ENCODE assay signal across 10 mouse cellular contexts in genomic region chr5:32335172-32335571, GRCm38 (mm10).
DNase-seq lines count a peak whose midpoint lies in the region; ATAC-seq and TF ChIP-seq lines count a peak whose summit lies in the region.
"Had no signal": no experiment of that assay in that cellular context is flagged by ENCODE, and none has a peak within 500 bp of the region (broad histone marks: within the 10 kb centered on the region; RNA-seq: fewer than 3 reads in every experiment).

No protein-coding gene starts in this region.

- H3K27ac ChIP-seq in kidney, adult 2 months (ENCODE audit: insufficient read depth, low read depth, low read length), result no peak overlapping the region
- H3K27ac ChIP-seq in kidney, embryonic 14.5 days (ENCODE audit: low read depth, low read length), result no peak overlapping the region
- H3K27ac ChIP-seq in embryonic facial prominence, embryonic 14.5 days (replicated peaks; ENCODE audit: low read depth, low read length), result no peak overlapping the region
- peak overlapping the region; percentile 78 to 90 for H3K27ac ChIP-seq in heart, embryonic 14.5 days (replicated peaks in 1 of 2; ENCODE audit: control insufficient read depth in 1 of 2, insufficient read depth in 1 of 2, low read depth in 2 of 2, low read length in 2 of 2)
- peak overlapping the region; percentile 71 for H3K27ac ChIP-seq in stomach, embryonic 15.5 days
- H3K27ac ChIP-seq: embryonic facial prominence, embryonic 12.5 days had no signal

- no peak overlapping the region for H3K4me3 ChIP-seq in kidney, adult 2 months (ENCODE audit: insufficient read depth, low read depth, low read length)
- H3K4me3 ChIP-seq in kidney, embryonic 14.5 days (ENCODE audit: low read length), result no peak overlapping the region
- H3K4me3 ChIP-seq in embryonic facial prominence, embryonic 14.5 days (ENCODE audit: low read depth, low read length), result no peak overlapping the region
- H3K4me3 ChIP-seq in heart, embryonic 14.5 days (ENCODE audit: control insufficient read depth in 1 of 2, insufficient read depth in 1 of 2, low read depth in 1 of 2, low read length in 2 of 2), result no peak overlapping the region
- H3K4me3 ChIP-seq in stomach, embryonic 15.5 days (replicated peaks), result no peak overlapping the region
- H3K4me3 ChIP-seq: embryonic facial prominence, embryonic 12.5 days had no signal

- H3K9ac ChIP-seq in kidney, embryonic 14.5 days (ENCODE audit: low read depth, low read length), result no peak overlapping the region
- H3K9ac ChIP-seq in embryonic facial prominence, embryonic 14.5 days (ENCODE audit: low read depth, low read length), result no peak overlapping the region
- no peak overlapping the region for H3K9ac ChIP-seq in heart, embryonic 14.5 days (ENCODE audit: low read length)
- no peak overlapping the region for H3K9ac ChIP-seq in stomach, embryonic 15.5 days
- H3K9ac ChIP-seq: embryonic facial prominence, embryonic 12.5 days had no signal

- no peak for TF ChIP-seq CTCF in kidney, adult 2 months (conservative IDR thresholded peaks at IDR 0.05; ENCODE audit: insufficient read depth, insufficient read length, low read depth, low read length)

- no peak; the same call in 1 of the 2 replicates for ATAC-seq in kidney, embryonic 14.5 days (ENCODE audit: low FRiP score, low TSS enrichment)
- ATAC-seq in embryonic facial prominence, embryonic 14.5 days (ENCODE audit: low read depth), result peak; percentile 44
- ATAC-seq in heart, embryonic 14.5 days (ENCODE audit: insufficient number of reproducible peaks, insufficient read depth, low FRiP score, low read depth), result peak; percentile 89
- peak; percentile 57; the same call in 1 of the 2 replicates for ATAC-seq in stomach, embryonic 15.5 days (ENCODE audit: insufficient read depth, low FRiP score, low read depth)

- no peaks in the 10 kb centered on the region for H3K27me3 ChIP-seq in kidney, adult 2 months (replicated peaks; ENCODE audit: control insufficient read depth, insufficient read depth, low read length)
- H3K27me3 ChIP-seq in kidney, embryonic 14.5 days (ENCODE audit: control insufficient read depth, insufficient read depth, low read length), result no peaks in the 10 kb centered on the region
- H3K27me3 ChIP-seq in embryonic facial prominence, embryonic 14.5 days (replicated peaks; ENCODE audit: control insufficient read depth, insufficient read depth, low read length), result no peaks in the 10 kb centered on the region
- H3K27me3 ChIP-seq in heart, embryonic 14.5 days (ENCODE audit: control insufficient read depth, insufficient read depth, low read length), result no peaks in the 10 kb centered on the region
- H3K27me3 ChIP-seq in stomach, embryonic 15.5 days (replicated peaks), result no peaks in the 10 kb centered on the region
- H3K27me3 ChIP-seq: CH12.LX; embryonic facial prominence, embryonic 12.5 days had no signal

- no peak for TF ChIP-seq POLR2A in kidney, adult 2 months (IDR thresholded peaks at IDR 0.05; ENCODE audit: low read depth, low read length)

- no peaks in the 10 kb centered on the region for H3K9me3 ChIP-seq in kidney, embryonic 14.5 days (ENCODE audit: control insufficient read depth, low read length)
- no peaks in the 10 kb centered on the region for H3K9me3 ChIP-seq in embryonic facial prominence, embryonic 14.5 days (ENCODE audit: control insufficient read depth, low read length)
- H3K9me3 ChIP-seq in heart, embryonic 14.5 days (ENCODE audit: control insufficient read depth, low read length), result no peaks in the 10 kb centered on the region
- no peaks in the 10 kb centered on the region for H3K9me3 ChIP-seq in stomach, embryonic 15.5 days
- H3K9me3 ChIP-seq: embryonic facial prominence, embryonic 12.5 days had no signal

- DNase-seq in kidney, adult 2 months, result peak; percentile 62
- DNase-seq in embryonic facial prominence, embryonic 14.5 days (ENCODE audit: low spot score), result peak; percentile 45
- peak; percentile 65 to 77 for DNase-seq in kidney, postnatal 36 days
- peak; percentile 49 for DNase-seq in mesoderm, embryonic 11.5 days (ENCODE audit: low read depth, low spot score)
- no peak for DNase-seq in urinary bladder, adult 2 months (ENCODE audit: low spot score)

- no peak overlapping the region for H3K4me2 ChIP-seq in kidney, embryonic 14.5 days (replicated peaks; ENCODE audit: low read depth, low read length)
- H3K4me2 ChIP-seq in embryonic facial prominence, embryonic 14.5 days (ENCODE audit: low read depth, low read length), result no peak overlapping the region
- H3K4me2 ChIP-seq in heart, embryonic 14.5 days (ENCODE audit: low read length), result peak overlapping the region; percentile 31
- no peak overlapping the region; the same call in 1 of the 2 replicates for H3K4me2 ChIP-seq in stomach, embryonic 15.5 days
- H3K4me2 ChIP-seq: embryonic facial prominence, embryonic 12.5 days had no signal

- 23% methylated on average over 6 of the region's 6 CpGs for WGBS in kidney, adult 2 months
- WGBS in kidney, embryonic 14.5 days, result 51% methylated on average over 6 of the region's 6 CpGs
- 33% methylated on average over 6 of the region's 6 CpGs for WGBS in embryonic facial prominence, embryonic 14.5 days
- WGBS in heart, embryonic 14.5 days, result 8% methylated on average over 6 of the region's 6 CpGs
- WGBS in stomach, embryonic 15.5 days, result 16% methylated on average over 6 of the region's 6 CpGs

- H3K36me3 ChIP-seq in kidney, adult 2 months (ENCODE audit: control insufficient read depth, insufficient read depth, low read length), result no peaks in the 10 kb centered on the region
- no peaks in the 10 kb centered on the region for H3K36me3 ChIP-seq in kidney, embryonic 14.5 days (ENCODE audit: control insufficient read depth, insufficient read depth, low read length)
- no peaks in the 10 kb centered on the region for H3K36me3 ChIP-seq in embryonic facial prominence, embryonic 14.5 days (ENCODE audit: control insufficient read depth, insufficient read depth, low read length)
- H3K36me3 ChIP-seq in heart, embryonic 14.5 days (ENCODE audit: control insufficient read depth, insufficient read depth, low read length), result no peaks in the 10 kb centered on the region
- no peaks in the 10 kb centered on the region for H3K36me3 ChIP-seq in stomach, embryonic 15.5 days
- H3K36me3 ChIP-seq: embryonic facial prominence, embryonic 12.5 days had no signal

- H3K4me1 ChIP-seq in kidney, adult 2 months (ENCODE audit: control insufficient read depth, insufficient read depth, low read length), result no peaks in the 10 kb centered on the region
- H3K4me1 ChIP-seq in kidney, embryonic 14.5 days (ENCODE audit: control insufficient read depth, insufficient read depth, low read length), result no peaks in the 10 kb centered on the region; the same call in 1 of the 2 replicates
- peaks cover 22% of the 10 kb centered on the region for H3K4me1 ChIP-seq in embryonic facial prominence, embryonic 14.5 days (ENCODE audit: control insufficient read depth, insufficient read depth, low read length)
- H3K4me1 ChIP-seq in heart, embryonic 14.5 days (ENCODE audit: control insufficient read depth in 2 of 2, insufficient read depth in 2 of 2, low read length in 2 of 2), result peaks cover 29 to 45% of the 10 kb centered on the region in 2 experiments
- peaks cover 13% of the 10 kb centered on the region; the same call in 1 of the 2 replicates for H3K4me1 ChIP-seq in stomach, embryonic 15.5 days

Comparison
In these comparisons a context has a peak if more than half of its experiments do, and no peak if none do; other contexts are left out.
1. H3K27ac ChIP-seq: peak in heart, embryonic 14.5 days (2 of 2) and stomach, embryonic 15.5 days (single experiment); none in kidney, adult 2 months (single experiment), kidney, embryonic 14.5 days (single experiment) and embryonic facial prominence, embryonic 14.5 days (single experiment).